Mouse (Mus musculus): Measurements from ENCODE around the gene 2300002M23Rik.
A peak's percentile ranks its signal among the peaks of the same experiment; 100 is the strongest.

The 2300002M23Rik gene

DNA sequence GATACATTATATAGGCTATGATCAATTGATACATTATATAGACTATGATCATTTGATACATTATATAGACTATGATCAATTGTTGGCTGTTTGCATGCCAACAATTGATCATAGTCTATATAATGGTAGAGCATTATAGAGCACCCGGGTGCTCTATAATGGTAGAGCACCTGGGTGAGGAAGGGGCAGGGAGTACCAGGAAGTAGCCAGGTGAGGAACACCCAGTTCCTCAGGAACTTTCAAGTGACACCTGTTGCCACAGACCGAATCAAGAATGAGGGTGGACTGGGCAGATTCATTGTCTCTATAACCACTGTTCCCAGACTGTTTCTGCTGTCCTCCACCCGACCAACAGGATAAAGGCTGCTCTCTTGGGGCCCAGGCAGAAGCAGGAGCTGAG lies at the start of gene 2300002M23Rik:
Gene 2300002M23Rik (plus strand): TSS at position 301 of the 400 bp plus-strand sequence.
- no peak for DNase-seq (ENCODE audit: low spot score in 2 of 2)

DNA sequence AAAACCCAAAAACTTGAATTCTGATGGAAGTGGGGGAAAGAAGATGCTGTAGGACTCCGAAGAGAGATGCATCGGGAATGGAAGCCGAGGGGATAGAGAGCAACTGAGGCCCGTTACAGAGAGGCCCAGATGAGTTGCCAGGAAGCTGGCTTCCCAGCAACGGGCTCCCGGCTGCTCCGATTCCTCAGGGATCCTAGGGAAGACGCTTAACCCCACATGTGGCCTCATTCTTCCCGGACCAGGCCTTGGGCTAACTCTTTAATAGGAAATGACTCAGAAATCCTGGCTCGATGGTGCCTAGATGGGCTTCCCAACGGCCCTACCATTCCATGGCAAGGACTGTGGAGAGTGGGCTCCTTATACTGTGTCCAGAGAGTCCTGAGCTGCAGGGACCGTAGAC lies 49.7 kb upstream of the 2300002M23Rik start:
- DNase-seq (ENCODE audit: low spot score in 2 of 2), result no peak

DNA sequence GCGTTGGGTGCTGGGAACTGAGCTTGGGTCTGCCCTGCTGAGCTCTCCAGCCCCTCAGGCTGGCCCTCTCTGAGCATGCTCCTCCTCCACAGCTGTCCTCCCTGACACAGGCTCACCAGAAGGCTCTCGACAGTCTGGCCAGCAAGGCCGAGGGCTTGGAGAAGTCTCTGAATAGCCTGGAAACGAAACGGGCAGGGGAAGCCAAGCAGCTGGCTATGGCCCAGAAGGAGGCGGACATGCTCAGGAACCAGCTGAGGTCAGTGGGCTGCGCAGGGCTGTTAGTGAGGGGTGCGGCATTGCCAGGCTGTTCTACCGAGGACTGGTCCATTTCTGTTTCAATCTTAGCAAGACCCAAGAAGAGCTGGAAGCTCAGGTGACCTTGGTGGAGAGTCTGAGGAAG lies 42.9 kb upstream of the 2300002M23Rik start:
- DNase-seq (ENCODE audit: low spot score in 2 of 2), result no peak

DNA sequence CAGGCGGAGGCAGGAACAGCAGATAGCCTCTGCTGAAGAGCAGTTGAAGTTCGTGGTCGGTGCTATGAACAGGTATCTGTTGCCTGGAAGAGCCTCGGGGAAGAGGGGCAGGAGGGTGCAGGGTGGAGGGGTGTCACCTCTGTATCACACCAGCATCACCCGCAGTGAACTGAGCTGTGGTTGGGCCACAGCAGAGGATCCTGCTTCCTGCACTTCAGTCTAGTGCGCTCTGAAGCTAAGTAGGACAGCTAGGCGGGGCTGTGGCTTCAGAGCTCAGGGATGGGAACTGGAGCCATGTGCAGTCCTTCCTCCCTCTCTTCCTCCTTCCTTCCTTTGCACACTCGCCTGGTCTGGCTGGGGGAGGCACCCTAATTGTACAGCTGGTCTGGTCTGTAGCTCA lies 40.6 kb upstream of the 2300002M23Rik start:
- no peak for DNase-seq (ENCODE audit: low spot score in 2 of 2)

DNA sequence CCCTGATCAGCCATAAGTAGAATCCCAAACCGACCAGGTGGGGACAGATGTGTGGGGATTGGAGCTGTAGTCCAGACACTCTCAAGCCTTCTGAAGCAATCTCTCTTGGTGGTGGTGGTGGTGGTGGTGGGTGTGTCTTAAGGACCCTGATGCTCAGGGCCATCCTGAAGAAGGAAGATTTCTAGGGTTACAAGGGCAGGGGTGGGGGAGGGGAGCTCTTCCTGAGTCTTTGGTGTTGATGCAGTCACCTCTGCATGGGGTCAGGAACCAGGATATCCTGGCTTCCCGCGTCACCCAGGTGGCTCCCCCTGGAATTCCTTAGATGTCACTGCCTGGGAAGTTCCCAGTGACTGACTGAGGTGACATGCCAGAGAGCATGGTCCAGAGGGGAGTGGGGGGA lies 34.9 kb upstream of the 2300002M23Rik start:
- no peak for DNase-seq (ENCODE audit: low spot score in 2 of 2)

DNA sequence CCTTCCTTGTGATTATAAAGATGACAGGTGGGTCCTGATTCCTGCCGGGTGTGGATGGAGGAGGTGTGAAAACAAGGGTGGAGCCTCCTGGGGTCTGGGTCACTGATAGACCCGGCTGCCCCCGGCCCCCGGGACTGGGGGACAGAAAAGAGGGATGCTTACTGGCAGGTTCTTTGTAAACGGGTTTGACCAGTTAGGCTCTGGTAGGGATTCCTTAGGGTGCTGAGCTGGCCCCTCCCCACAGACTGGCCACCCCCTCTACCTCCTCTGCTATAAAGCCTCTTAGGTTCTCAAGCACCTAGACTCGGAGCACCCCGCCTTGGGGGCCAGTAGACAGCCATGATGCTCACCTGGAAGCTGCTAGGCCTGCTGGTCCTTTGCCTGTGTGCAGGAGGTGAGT lies 34.3 kb upstream of the 2300002M23Rik start, which contains the start of gene Psors1c2:
Gene Psors1c2 (plus strand): TSS at position 301 of the 400 bp plus-strand sequence.
- no peak for DNase-seq (ENCODE audit: low spot score in 2 of 2)

DNA sequence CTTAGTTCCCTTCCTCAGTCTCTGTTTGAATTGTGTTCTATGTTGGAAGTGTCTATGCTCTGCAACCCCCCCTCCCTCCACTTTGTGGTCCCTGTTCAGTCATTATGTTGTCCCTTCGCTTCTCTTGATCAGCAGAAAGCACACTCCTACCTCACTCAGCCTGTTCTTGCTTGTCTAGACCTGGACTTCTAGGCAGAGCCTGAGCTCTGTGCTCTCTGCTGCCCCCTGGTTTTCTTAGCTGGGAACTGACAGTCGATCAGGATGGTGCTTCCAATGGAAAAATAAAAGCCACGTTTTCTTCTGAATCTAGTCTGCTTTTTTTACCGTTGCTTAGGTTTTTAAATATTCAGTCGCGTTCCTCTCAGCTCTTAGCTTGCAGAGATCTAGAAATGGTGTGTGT lies 32.9 kb upstream of the 2300002M23Rik start:
- DNase-seq (ENCODE audit: low spot score in 2 of 2), result peak; percentile 72 to 89

DNA sequence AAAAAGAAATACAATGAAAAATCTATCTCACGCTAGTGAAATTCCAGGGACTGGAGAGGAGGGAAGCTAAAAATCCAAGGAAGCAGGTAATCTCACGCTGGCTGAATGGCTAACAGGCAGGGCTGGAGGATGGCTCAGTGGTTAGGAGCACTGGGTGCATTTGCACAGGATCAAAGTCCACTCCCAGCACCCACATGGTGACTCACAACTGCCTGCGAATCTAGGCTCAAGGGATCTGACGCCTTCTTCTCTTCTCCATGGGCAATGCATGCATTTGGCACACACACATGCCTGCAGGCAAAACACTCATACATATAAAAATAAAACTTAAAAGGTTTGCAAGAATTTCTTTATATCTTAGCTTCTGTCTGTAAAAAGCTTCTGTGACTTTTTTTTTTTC lies 29.8 kb upstream of the 2300002M23Rik start:
- no peak for DNase-seq (ENCODE audit: low spot score in 2 of 2)

DNA sequence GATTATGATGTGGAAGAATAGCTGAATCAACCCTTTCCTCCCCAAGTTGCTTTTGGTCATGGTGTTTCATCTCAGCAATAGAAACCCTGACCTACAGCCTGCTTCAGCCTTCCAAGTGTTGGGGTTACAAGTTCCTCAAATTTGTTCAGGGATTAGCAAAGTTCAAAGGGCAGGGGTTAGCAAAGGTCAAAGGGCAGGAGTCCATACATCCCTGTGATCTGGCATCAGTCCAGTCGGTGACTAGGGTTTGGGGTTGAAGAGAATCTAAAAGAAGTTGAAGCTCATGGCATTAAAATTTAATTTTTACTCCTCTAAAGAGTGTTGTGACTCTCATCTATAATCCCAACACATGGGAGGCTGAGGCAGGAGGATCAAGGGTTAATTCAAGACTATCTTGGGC lies 28.8 kb upstream of the 2300002M23Rik start:
- DNase-seq (ENCODE audit: low spot score in 2 of 2), result no peak

DNA sequence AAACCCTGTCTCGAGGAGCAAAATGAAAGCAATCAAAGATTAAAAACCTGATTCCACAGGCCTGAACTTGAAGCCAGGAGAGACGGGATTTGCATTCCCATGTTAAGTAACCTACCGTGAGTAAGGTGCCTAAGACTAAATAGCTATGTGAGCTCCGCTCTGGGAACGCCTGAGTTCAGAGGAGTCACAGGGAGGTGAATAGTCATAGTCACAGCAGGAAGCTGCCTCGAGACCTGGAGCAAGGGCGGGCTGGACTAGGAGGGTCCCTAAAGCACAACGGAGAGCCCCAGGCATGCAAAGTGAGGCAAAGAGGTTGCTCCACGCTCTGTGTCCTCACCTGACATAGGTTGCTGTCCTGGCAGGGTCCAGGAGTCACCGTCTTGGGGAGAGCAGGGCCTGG lies 27.7 kb upstream of the 2300002M23Rik start:
- no peak for DNase-seq (ENCODE audit: low spot score in 2 of 2)

DNA sequence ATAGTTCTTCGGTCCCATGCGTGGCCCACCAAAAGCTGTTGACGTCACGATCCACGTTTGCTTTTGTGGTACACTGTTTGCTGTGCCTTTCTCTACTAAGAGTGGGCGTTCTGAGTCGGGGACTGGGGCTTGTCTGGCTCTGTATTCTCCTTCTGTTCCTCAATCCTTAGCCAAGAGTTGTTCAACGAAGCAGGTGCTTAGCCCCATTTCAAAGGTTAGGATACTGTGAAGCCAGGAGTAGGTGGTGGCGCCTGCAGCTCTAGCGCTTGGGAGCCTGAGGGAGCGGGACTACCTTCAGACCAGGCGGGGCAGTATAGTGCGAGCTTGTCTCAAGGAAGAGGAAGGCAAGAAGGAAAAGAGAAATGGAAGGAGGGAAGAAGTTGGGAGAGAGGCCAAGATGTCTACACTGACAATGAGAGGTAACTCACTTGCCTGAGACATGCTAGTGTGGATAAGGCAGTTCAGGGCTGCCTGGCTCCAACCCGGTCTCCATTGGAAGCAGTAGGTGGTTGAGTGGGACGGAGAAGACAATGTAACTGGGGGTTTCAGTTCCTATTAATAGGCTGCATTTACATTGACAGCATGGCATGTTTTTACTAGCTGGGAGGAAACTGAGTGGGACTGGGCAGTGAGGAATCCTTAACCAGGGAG lies 24.4 kb upstream of the 2300002M23Rik start:
- no peak for DNase-seq (ENCODE audit: low spot score in 2 of 2)

DNA sequence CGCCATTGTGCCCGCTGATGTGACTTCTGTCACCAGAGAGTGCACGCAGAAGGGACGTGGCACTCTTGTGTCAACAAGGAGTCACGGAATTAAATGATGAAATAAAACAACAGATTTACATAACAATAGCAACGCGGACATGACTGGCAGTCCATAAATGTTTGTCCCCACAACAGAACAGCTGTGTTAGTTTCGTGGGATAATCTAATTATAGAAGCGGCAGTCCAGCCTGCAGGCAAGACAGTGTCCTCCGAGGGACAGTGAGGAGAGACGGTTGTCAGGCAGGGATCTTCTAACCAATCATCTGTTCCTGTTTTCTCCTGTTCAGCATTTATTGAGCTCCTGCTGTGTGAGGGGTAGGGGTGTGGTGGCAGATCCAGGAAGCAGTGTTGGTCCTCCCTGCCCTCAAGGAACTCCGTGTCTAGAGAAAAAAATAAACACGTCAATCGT lies 23.8 kb upstream of the 2300002M23Rik start:
- no peak for DNase-seq (ENCODE audit: low spot score in 2 of 2)

DNA sequence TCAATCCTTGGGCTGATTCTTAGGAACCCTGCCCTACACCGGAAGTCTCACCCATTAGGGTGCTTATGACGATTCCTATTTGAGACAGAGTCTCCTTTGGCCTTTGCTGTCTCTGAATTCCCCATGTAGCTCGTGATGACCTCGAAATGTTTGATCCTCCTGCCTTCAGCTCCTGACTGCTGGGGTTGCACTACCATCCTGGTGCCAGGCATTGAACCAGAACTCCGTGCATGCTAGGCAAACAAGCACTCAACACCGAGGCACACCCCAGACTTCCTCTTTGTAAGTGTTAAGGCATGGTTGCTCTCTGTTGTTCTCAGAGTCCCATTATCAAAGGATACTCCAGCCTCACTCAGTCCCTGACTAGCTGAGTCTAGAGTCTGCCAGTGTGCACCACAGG lies 23.2 kb upstream of the 2300002M23Rik start:
- no peak for DNase-seq (ENCODE audit: low spot score in 2 of 2)

DNA sequence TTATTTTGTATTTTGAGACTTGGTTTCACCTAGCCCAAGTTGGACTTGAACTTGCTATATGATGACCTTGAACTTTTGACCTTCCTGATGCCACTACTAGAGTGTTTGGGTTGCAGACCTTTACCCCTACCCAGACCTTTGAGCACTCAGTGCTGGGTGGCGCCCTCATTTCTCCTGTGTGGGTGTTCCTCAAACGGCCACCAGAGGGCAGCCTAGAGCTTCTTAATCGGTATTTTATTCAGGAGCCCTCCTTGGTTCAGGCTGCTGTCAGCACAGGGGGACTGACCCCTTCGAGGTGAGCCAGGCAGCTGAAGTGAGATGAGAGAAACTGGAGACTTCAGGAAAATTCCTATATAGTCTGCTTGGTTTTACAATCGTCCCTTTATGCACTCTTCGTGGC lies 22.6 kb upstream of the 2300002M23Rik start:
- DNase-seq (ENCODE audit: low spot score in 2 of 2), result peak; percentile 41 to 81

DNA sequence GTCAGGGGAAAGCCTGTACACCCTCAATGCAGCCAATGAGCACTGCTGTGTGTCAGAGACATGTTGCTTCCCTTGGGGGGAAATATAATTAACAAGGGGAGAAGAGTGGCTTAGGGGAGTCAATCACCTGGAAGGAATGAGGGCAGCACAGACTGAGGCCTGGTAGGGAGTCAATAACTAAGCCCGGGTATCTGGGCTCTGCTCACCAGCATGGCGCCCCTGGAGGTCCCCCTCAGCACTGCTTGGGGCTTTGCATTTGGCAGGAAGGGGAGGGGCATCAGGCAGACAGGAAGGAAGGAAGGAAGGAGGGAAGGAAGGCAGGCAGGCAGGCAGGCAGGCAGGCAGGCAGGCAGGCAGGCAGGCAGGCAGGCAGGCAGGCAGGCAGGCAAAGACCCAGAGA lies 19.8 kb upstream of the 2300002M23Rik start:
- DNase-seq (ENCODE audit: low spot score in 2 of 2), result no peak

DNA sequence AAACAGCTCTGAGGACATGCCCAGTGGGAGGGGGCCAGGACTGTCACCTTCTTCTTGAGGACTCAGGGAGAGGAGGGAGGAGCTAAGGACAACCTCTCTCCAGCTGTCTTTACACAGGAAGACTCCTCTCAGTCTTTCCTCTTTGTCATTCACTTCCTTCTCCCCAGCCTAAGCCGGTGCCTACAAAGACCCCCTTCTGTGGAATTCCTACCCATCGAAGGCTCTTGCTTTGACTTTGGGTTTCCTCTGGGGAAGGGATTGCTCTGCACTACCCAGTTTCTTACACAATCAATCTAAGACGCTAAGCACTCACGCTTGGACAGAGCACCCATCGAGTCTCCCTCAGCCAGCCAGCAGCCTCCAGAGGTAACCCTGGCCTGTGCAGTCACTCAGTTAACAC lies 18.6 kb upstream of the 2300002M23Rik start:
- DNase-seq (ENCODE audit: low spot score in 2 of 2), result no peak

DNA sequence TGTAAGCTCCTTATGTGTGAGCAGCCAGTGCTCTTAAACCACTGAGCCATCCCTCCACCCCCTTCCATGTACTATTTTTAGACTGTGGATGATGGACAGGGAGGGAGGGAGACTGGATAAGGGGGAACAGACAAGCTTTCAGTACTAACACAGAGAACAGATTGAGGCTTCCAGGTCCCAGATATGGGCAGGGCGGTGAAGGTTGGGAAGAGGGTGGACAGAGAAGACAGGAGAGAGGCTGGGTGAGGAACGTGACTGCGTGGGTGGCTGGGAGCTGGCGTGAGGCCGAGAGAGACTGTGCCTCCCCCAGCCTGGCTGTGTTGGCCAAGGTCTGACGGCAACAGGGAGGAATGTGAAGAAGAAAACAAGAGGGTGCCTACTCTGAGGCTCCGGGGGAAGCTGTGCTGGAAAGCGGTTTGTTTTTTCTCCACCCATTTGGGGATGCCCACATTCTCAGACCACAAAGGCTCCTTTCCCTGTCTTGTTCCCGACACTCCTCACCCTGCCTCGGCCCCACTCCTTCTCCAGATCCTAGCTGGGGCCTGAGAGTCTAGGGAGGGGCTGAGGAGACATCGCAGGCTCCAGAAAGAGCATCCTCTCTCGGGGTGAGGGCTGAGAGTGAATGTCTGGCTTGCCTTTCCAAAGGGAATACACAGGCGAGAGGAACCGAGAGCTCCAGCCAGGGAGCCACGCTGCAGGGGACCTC lies 17.7 kb upstream of the 2300002M23Rik start:
- DNase-seq (ENCODE audit: low spot score in 2 of 2), result no peak

DNA sequence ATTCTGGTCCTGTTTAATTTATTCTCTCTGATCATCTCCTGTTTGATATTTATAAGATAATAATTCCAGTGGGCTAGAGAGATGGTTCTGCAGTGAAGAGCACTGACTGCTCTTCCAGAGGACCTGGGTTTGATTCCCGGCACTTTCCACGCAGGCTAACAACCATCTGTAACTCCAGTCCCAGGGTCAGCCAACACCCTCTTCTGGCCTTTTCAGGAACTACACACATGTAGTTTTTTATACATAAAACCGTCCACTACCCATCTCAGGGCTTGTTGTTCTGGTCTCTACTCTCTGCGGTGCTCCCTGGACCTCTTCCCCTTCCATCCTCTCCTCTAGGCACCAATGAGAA lies 17.1 kb upstream of the 2300002M23Rik start:
- no peak for DNase-seq (ENCODE audit: low spot score in 2 of 2)

DNA sequence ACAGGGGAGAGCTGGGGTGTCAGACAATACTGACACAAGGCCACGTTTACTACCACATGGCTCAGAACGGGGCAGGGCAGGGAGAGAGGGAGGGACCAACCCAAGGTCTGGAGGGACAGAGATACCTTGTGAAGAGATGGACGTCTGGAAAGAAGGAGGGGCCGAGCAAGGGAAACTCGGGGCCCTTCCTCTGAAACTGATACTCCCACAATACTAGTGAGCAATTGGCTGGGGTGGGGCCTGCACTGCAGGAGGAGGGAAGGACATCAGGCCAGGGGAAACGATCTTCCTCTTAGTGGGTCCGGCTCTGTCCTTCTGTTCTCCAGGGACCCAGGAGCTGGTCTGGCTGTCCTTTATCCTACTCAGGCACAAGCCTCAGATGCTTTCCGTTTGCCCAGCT lies 16.4 kb upstream of the 2300002M23Rik start:
- DNase-seq (ENCODE audit: low spot score in 2 of 2), result no peak

DNA sequence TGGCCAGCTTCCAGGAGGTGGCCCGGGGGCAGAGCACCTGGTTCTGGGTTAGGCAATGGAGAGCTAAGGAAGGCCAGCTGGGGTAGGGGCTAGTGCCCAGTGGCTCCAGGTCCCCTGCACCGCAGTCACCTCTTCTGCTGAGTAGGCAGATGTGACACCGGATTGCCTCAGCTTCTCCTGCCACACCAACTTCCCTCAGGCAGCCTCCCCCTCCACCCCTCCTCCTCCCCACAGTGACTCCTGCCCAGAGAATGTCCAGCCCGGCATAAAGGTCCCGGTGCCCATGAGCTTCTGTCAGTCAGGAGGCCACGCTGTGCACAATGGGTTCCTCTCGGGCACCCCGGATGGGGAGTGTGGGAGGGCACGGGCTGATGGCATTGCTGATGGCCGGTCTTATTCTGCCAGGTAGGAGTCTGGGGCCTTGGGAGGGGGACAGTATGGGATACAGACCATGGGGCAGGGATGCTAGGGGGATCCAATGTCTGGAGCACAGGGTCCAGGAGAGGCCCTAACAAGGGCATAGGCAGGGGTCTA lies 15.3 kb upstream of the 2300002M23Rik start, which contains the start of gene Cdsn:
Gene Cdsn (plus strand): TSS at position 248 of the 534 bp plus-strand sequence.
- DNase-seq (ENCODE audit: low spot score in 2 of 2), result no peak

DNA sequence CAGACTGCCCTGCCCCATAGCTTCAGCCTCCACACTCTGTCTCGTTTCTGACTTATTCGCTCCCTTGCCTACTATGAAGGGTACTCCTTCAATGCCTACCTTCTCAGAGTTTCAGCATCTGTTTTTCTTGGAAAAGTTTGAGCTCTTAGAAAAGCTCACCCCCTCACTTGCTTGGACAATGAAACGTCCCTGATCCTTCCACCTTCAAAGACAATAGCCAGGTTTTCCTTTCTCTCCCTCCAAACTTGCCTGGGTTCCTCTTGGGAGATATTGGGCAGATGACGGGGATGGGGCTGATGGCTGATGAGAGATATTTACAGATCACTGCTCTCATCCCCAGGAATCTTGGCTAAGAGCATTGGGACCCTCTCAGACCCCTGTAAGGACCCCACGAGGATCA lies 12.9 kb upstream of the 2300002M23Rik start:
- DNase-seq (ENCODE audit: low spot score in 2 of 2), result no peak

DNA sequence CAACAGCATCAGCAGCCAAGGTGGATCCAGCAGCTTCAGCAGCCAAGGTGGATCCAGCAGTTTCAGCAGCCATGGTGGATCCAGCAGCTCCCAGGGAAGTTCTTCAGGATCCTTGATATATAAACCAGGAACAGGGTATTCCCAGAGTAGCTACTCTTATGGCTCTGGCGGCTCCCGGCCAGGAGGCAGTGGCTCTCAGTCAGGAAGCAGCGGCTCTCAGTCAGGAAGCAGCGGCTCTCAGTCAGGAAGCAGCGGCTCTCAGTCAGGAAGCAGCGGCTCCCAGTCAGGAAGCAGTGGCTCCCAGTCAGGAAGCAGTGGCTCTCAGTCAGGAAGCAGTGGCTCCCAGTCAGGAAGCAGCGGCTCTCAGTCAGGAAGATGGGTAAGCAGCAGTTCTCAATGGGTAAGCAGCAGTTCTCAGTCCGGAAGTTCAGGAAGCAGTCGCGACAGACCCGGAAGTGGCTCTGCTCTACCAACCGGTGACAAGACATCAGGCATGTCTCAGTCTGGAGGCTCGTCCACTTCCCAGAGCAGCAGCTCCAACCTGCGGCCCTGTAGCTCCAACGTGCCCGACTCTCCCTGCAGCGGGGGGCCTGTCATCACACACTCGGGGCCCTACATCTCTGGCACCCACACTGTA lies 12.4 kb upstream of the 2300002M23Rik start:
- DNase-seq (ENCODE audit: low spot score in 2 of 2), result peak in 1 of 2 experiments; percentile 57
